ENCODE assay signal across 8 mouse cellular contexts in genomic region chr10:58254635-58255175, GRCm38 (mm10). TPM values are rescaled to one million over a fixed set of nuclear protein-coding genes. Genes with fewer than 3 reads are reported as not detected.
DNase-seq lines count a peak whose midpoint lies in the region; ATAC-seq lines count a peak whose summit lies in the region.

No protein-coding gene starts in this region.

- H3K4me1 ChIP-seq in kidney, embryonic 14.5 days (ENCODE audit: control insufficient read depth, insufficient read depth, low read length): no peaks in the 10 kb centered on the region
- H3K4me1 ChIP-seq in forebrain, embryonic 16.5 days (replicated peaks; ENCODE audit: control insufficient read depth, insufficient read depth, low read length): peaks cover 12% of the 10 kb centered on the region
- peaks cover 7% of the 10 kb centered on the region for H3K4me1 ChIP-seq in liver, embryonic 16.5 days (ENCODE audit: control insufficient read depth, low read depth, low read length)

- H3K4me2 ChIP-seq in kidney, embryonic 14.5 days (replicated peaks; ENCODE audit: low read depth, low read length): peak overlapping the region; percentile 46
- H3K4me2 ChIP-seq in forebrain, embryonic 16.5 days (ENCODE audit: low read length): peak overlapping the region; percentile 65
- peak overlapping the region; percentile 71 for H3K4me2 ChIP-seq in liver, embryonic 16.5 days (ENCODE audit: low read depth, low read length)

- H3K27ac ChIP-seq in kidney, embryonic 14.5 days (ENCODE audit: low read depth, low read length): no peak overlapping the region
- H3K27ac ChIP-seq in forebrain, embryonic 16.5 days (ENCODE audit: low read length): no peak overlapping the region
- no peak overlapping the region for H3K27ac ChIP-seq in liver, embryonic 16.5 days (ENCODE audit: low read length)

- peak overlapping the region; percentile 69 for H3K4me3 ChIP-seq in kidney, embryonic 14.5 days (ENCODE audit: low read length)
- H3K4me3 ChIP-seq in forebrain, embryonic 16.5 days (replicated peaks; ENCODE audit: low read length): peak overlapping the region; percentile 95
- H3K4me3 ChIP-seq in liver, embryonic 16.5 days (ENCODE audit: low read depth, low read length): peak overlapping the region; percentile 93

- peak; percentile 21; the same call in 1 of the 2 replicates for ATAC-seq in kidney, embryonic 14.5 days (ENCODE audit: low FRiP score, low TSS enrichment)
- ATAC-seq in forebrain, embryonic 16.5 days: peak; percentile 27
- ATAC-seq in liver, embryonic 16.5 days (ENCODE audit: low read depth): no peak

- H3K36me3 ChIP-seq in kidney, embryonic 14.5 days (ENCODE audit: control insufficient read depth, insufficient read depth, low read length): peaks cover 7% of the 10 kb centered on the region; the same call in 1 of the 2 replicates
- H3K36me3 ChIP-seq in forebrain, embryonic 16.5 days (ENCODE audit: control insufficient read depth, insufficient read depth): peaks cover 3% of the 10 kb centered on the region
- H3K36me3 ChIP-seq in liver, embryonic 16.5 days (ENCODE audit: control insufficient read depth, insufficient read depth): no peaks in the 10 kb centered on the region

- no peaks in the 10 kb centered on the region for H3K27me3 ChIP-seq in kidney, embryonic 14.5 days (ENCODE audit: control insufficient read depth, insufficient read depth, low read length)
- H3K27me3 ChIP-seq in forebrain, embryonic 16.5 days (replicated peaks; ENCODE audit: control insufficient read depth, insufficient read depth, low read length): no peaks in the 10 kb centered on the region
- H3K27me3 ChIP-seq in liver, embryonic 16.5 days (ENCODE audit: control insufficient read depth, insufficient read depth, low read depth, low read length): no peaks in the 10 kb centered on the region

- no peak for DNase-seq in kidney, adult 9 months
- DNase-seq in ZHBTc4 (ENCODE audit: low read depth, low spot score): peak; percentile 25
- DNase-seq in layer of hippocampus, adult 9-10 months (ENCODE audit: low spot score): no peak
- DNase-seq in left cerebral cortex, postnatal 10 days (ENCODE audit: extremely low spot score in 1 of 2, low spot score in 2 of 2): no peak
- no peak for DNase-seq in lung, postnatal 4 days

- H3K9ac ChIP-seq in kidney, embryonic 14.5 days (ENCODE audit: low read depth, low read length): peak overlapping the region; percentile 80; the same call in 1 of the 2 replicates
- peak overlapping the region; percentile 94 for H3K9ac ChIP-seq in forebrain, embryonic 16.5 days (replicated peaks; ENCODE audit: low read depth, low read length)
- peak overlapping the region; percentile 87 for H3K9ac ChIP-seq in liver, embryonic 16.5 days (ENCODE audit: low read depth, low read length)

- intact Hi-C loops in left cerebral cortex, postnatal 10 days (cut with DNase I): no loop called here

- H3K9me3 ChIP-seq in kidney, embryonic 14.5 days (ENCODE audit: control insufficient read depth, low read length): no peaks in the 10 kb centered on the region
- no peaks in the 10 kb centered on the region for H3K9me3 ChIP-seq in forebrain, embryonic 16.5 days (ENCODE audit: control insufficient read depth, low read length)
- no peaks in the 10 kb centered on the region for H3K9me3 ChIP-seq in liver, embryonic 16.5 days (replicated peaks; ENCODE audit: control insufficient read depth, low read length)

- WGBS in kidney, embryonic 14.5 days: 41% methylated on average over 6 of the region's 6 CpGs
- whole genome bisulfite sequencing in forebrain, embryonic 16.5 days: 23% methylated on average over 6 of the region's 6 CpGs
- 18% methylated on average over 6 of the region's 6 CpGs for WGBS in liver, embryonic 16.5 days (ENCODE audit: insufficient replicate concordance)

RNA-seq across cellular contexts. Expression of gene Gcc2, which starts 0.6 kb away (rescaled TPM):
- 52.2 and 62.0 TPM in 2 replicates for polyA plus RNA-seq in kidney, embryonic 14.5 days (2014; fragmentation: Nextera tagmentation; extraction: Ambion mirVana)
- polyA plus RNA-seq in forebrain, embryonic 16.5 days (2015; fragmentation: Nextera tagmentation; extraction: Ambion mirVana): 71.7 and 89.2 TPM in 2 replicates
- polyA plus RNA-seq in liver, embryonic 16.5 days (2015; fragmentation: Nextera tagmentation; extraction: Ambion mirVana): 16.0 and 19.1 TPM in 2 replicates
- total RNA-seq in left cerebral cortex, postnatal 10 days (2021): 10 to 100 TPM; 65.6 to 69.0 TPM

RNA-seq across cellular contexts. Expression of gene Gm4981, which starts 18.2 kb away (rescaled TPM):
- polyA plus RNA-seq in kidney, embryonic 14.5 days (2014; fragmentation: Nextera tagmentation; extraction: Ambion mirVana): not detected in 2 replicates
- polyA plus RNA-seq in forebrain, embryonic 16.5 days (2015; fragmentation: Nextera tagmentation; extraction: Ambion mirVana): not detected in 2 replicates
- not detected in 2 replicates for polyA plus RNA-seq in liver, embryonic 16.5 days (2015; fragmentation: Nextera tagmentation; extraction: Ambion mirVana)
- not detected for total RNA-seq in left cerebral cortex, postnatal 10 days (2021)

RNA-seq across cellular contexts. Expression of gene Duxf3, which starts 22.2 kb away (rescaled TPM):
- polyA plus RNA-seq in kidney, embryonic 14.5 days (2014; fragmentation: Nextera tagmentation; extraction: Ambion mirVana): not detected in 2 replicates
- not detected in 2 replicates for polyA plus RNA-seq in forebrain, embryonic 16.5 days (2015; fragmentation: Nextera tagmentation; extraction: Ambion mirVana)
- not detected in 2 replicates for polyA plus RNA-seq in liver, embryonic 16.5 days (2015; fragmentation: Nextera tagmentation; extraction: Ambion mirVana)
- total RNA-seq in left cerebral cortex, postnatal 10 days (2021): not detected

RNA-seq across cellular contexts. Expression of gene AW822073, which starts 30.0 kb away (rescaled TPM):
- polyA plus RNA-seq in kidney, embryonic 14.5 days (2014; fragmentation: Nextera tagmentation; extraction: Ambion mirVana): not detected in 2 replicates
- not detected in 2 replicates for polyA plus RNA-seq in forebrain, embryonic 16.5 days (2015; fragmentation: Nextera tagmentation; extraction: Ambion mirVana)
- not detected in 2 replicates for polyA plus RNA-seq in liver, embryonic 16.5 days (2015; fragmentation: Nextera tagmentation; extraction: Ambion mirVana)
- total RNA-seq in left cerebral cortex, postnatal 10 days (2021): not detected
